Mouse (Mus musculus) urinary bladder, postnatal 10 days (tissue): ENCODE measurements at regions not wholly inside any gene's neighbourhood (a gene's known extent, or its start where the extent isn't known, plus 50 kb on each side); places are given as distances from the start of the nearest gene placed in this dataset.

Source experiments
- DNase-seq: peaks from one replicate; pipeline ENCODE4 v3.0.0; 2022; ENCODE audit warnings: low spot score

DNA sequence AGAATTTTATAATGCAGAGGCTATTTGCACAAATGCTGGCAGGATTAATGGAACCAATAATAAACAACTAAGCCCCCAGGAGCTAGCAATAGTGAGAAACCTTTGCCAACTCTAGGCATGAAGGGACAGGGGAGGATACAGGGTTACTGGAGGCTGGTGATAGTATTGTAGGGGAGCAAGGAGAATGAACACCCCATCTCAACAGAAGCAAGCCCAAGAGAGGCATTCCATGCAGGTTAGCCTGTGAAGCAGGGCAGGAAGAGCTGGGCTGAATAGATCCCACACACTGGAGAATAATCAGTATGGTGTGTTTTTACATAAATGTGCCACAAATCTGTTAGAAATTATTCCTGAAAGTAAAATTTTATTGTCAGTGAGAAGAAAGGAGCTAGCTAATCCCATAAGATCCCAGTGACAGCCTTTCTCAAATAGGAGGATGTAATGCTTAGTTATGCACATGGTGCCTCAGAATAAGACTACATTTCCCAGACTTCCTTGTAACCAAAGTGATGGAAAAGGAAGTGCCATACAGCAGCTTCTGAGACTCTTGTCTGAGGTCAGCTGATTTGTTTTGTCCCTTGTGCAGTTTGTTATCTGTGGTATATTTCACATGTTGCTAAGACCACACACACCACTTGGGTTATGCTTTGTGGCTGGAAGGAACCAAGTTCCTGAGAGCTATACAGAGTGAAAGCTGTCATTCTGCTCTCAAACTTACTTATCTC is 111.1 kb downstream of the Ccdc71l start:
- DNase-seq: no peak

DNA sequence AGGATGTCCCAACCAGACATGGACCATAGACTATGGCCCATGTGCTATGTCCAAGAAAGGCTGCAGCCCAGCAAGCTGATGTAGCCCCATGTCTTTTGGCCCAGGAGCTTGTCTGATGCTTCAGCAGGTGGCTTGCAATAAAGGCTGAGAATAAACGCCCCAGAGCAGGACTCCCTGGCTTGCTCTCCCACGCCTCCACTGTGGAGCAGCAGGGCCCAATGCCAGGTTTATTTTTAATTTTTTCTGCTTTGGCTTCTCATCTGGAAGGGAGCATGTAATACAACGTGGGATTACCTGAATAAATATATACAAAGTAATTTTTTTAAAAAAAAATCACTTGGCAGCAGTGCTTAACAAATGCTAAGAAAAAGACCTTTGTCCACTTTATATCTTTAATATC is 125.7 kb downstream of the Ccdc71l start:
- no peak for DNase-seq

DNA sequence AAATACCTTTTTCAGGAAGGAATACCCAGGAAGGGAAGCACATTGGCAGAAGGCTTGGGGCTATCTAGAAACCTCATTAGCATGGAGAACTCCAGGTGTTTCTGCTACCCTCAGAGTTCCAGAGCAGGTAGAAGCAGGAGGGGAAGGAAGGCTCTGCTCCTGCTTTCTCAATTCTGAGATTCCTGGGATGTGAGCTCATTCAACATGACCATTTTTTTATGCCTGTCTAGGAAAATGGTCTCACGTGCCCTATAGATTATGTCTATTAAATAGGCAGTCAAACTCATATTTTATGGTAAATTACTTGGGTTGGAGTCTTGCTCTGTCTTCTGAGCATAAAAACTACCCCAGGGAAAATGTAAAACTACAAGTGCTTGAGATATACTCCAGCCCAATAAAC is 130.2 kb downstream of the Ccdc71l start:
- no peak for DNase-seq

DNA sequence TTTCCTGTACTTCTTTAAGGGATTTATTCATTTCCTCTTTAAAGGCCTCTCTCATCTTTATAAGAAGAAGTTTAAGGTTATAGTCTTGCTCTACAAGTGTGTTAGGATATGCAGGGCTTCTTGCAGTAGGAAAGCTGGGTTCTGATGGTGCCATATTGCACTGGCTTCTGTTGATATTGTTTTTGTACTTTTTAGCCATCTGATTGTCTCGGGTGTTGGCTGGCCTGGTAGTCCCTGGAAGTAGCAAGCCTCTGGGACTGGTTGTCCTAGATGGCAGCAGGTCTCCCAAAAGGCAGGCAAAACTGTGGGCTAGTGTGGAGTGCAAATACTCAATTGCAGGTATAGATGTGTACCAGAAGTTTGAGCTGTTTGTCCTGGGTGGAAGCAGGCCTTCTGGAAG is 147.1 kb downstream of the Ccdc71l start:
- DNase-seq: no peak

DNA sequence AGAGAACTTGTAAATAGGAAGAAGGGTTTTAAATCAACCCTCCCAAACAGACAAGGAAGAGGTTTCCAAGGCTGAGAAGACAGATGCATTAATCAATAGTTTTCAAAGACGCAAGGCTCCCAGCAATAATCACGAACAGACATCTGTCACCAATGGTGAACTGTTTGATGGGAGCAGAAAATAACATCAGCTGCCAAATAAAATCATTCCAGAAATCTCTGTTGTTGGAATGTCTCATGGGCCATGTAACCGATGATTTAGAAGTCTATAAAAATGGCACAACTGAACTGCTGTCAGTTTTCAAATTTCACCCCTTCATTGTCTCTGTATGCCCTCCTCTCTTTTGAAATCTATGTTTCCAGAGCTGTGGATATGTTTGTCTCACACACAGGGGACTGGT is 152.7 kb downstream of the Ccdc71l start:
- no peak for DNase-seq

DNA sequence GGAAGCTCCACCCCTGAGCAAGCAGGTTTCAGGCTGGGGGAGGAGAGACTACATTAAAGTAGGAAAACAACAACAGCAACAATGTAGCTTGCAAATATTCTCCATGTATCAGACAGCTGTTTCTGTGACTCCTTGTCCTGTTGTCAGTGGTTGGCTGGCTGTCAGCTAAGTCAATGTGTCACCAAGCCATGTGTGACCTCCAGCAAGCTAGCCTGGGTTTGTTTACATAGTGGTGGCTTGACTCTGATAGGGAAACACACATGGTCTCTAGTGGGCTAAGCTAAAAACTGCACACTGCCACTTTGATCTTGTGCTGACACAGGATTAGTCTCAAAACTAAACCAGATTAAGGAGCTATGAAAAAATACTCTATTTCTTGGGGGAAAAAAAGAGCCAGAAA is 155.1 kb downstream of the Ccdc71l start:
- no peak for DNase-seq

DNA sequence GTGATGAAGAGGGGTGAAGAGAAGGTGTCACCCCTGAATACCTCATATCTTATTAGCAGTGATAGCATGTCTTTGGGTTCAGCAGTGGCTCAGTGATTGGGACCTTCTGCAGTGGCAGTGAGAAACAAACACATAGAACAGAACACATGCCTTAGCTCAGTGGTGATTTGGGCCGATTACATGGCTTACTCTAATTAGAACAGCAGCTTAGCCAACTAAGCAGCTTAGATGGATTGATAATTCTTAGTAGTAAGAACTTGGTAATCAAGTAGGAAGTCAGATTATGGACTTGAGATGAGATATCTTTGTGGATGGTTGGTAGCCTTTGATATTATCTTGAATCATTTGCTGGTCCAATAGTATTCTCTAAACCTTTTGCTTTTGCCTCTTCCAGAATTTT is 167.0 kb downstream of the Ccdc71l start:
- no peak for DNase-seq

DNA sequence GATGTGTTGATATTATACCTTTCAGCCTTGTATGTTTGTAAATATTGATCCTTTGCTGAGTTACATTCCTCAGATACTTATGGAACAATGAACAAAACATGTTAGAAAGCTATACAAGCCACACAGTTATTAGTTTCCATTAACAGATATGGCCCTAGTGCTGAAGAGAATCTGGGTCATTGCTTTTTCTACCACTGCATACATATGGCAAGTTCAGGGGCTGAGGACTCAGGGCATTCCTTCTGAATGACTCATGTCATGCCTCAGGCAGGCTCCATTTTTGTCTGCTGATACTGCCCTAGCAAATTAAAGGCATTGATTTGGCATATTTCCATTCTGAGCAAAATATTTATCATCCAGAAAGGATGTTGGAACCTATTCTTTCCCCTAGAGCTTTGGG is 167.9 kb downstream of the Ccdc71l start:
- DNase-seq: no peak

DNA sequence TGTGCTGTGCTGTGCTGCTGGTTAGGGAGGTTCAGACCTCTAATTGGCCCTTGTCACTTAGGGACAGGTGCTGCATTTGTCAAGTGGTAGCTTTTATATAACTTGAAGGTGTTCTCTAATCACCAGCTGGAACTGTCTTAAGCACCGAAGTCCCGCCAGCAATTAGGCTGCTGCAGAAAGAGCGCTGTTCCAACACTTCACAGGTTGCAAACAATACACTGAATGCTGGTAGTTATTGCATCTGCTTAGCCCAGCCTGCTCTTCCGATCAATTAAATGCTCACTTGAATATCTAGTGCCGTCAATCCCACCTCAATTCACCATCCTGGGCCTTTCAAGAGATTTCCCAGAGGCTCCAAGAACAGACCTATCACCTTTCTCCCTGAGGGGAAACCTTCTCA is 175.3 kb downstream of the Ccdc71l start:
- no peak for DNase-seq

DNA sequence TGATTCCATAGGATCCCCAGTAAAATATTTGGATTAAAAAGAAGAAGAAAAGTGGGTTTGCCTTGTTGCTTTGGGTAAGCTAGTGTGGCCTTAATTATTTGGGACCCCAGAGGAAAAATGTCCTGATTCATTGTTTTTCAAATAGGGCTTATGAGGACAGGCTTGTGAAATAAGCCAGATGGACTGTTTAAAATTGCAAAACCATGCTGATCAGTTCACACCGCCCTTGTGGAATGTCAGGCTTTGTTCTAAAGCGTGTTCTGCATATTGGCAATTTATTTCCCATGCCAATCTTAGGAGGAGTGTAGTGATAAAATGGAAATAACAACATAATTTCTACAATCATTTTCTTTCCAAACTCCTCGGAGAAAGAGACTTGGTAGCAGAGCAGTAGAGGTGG is 189.3 kb downstream of the Ccdc71l start:
- no peak for DNase-seq

DNA sequence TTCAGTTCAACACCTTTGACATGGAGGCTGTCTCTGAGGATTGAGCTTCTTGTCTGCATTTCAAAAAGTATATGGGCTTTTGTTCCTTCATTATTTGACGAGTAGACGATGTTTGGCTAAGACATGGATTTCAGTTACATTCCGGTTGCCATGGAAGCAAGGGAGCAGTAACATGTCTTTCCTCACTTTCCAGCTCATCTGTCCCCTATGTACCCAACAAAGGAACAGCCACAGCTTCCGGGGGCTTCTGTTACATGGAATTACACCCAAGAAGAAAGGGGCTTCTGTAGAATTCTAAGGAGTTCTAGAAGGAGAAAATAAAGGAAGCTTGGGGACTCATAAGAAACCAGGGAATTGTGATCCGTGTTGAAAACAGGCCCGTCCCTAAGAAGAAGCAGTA is 202.8 kb downstream of the Ccdc71l start:
- DNase-seq: no peak

DNA sequence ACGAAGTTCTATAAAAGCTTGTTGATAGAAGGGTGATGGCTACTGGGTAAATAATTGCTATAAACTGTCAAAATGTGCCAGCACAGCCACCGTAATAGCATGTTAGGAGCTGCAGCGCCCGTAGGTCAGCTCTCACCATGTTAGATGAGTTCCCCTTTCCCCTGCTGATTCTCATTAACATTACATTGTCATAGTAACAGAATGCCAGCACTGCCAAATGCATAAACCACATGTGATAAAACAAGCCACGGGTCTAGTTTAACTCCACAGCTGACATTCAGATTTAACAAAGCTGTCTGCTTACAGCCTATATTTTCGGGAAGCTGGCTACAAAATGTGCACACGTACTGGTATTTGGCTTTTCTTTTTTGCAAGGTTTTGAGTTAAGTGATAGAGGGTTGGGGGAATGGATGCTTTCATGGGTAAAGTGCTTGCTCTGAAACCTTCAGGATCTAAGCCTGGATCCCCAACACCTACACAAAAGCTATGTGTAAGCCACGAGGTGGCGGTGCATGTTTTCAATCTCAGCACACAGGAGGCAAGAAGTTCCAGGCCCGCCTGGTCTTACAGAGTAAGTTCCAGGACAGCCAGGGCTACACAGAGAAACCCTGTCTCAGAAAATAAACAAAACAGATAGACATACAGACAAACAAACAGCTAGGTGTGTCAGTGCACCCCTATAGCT is 217.1 kb upstream of the Nampt start:
- no peak for DNase-seq

DNA sequence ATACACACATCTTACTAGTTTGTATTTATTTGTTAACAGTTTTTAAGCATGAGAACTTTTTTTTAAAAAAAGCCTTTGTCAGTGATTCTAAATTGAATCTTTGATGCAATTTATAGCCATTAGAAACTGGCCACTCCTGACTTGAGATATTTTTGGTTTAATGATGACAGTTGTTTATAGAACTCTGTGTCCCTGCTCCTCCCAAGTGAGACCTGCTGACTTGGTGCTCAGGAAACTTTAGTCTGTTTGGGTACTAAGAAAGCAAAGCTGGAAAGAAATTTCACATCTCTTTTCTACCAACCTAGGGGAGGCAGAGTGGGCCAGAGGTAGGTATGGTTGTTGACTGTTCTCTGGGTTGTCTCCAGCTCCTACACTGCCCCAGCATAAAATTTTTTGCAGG is 214.0 kb upstream of the Nampt start:
- no peak for DNase-seq

DNA sequence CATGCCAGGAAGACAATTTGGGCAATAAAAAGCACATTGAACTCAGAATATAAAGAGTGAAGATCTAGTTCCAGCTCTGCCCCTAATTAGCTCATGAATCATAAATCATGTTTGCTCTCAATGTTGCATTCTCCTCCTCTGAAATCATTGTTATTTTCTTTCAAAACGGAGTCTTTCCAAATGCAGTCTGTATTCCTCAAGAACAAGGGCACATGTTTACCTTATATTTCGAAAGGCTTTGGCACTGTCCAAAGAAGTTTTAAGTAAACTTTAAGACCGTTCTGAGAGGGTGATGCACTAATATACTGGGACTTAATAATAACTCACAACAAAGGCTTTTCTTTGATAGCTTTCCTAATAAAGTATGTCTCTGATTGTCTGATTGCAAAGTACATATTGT is 204.3 kb upstream of the Nampt start:
- no peak for DNase-seq

DNA sequence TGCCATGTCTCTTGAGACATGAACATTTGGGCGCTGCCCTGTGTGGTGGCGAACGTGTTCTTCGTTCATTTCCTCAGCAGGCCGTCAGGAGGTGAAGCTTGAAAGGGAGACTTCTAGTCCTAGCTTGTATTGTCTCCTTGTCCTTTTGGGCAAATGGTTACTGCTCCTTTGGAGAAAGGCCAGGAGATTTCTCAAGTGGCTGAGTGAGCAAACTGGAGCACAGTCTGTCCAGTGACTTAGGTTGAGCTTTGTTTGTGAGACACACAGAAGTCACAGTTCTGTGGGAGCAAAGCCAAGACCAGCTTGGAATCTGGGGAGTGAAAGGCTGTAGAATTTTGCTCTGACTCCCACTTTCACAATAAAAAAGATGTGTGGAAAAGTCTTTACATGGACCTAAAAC is 203.3 kb upstream of the Nampt start:
- no peak for DNase-seq

DNA sequence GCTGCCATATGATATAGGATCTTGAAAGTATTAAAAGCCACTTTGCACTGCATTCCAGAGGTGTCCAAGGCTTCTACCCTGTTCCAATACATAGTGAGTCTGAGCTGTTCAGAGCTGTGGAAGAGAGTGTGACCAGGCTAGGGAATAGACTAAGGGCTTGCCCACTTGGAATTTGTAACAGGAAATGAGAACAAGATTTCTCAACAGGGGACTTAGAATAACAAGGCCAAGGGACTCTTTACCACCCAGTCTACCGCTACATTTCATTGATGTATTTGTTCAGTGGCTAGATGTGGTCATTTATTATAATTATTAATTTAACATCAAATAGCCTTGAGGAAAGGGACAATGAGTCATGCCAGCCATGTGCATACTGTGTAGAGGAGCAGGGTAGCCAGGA is 202.3 kb upstream of the Nampt start:
- DNase-seq: no peak

DNA sequence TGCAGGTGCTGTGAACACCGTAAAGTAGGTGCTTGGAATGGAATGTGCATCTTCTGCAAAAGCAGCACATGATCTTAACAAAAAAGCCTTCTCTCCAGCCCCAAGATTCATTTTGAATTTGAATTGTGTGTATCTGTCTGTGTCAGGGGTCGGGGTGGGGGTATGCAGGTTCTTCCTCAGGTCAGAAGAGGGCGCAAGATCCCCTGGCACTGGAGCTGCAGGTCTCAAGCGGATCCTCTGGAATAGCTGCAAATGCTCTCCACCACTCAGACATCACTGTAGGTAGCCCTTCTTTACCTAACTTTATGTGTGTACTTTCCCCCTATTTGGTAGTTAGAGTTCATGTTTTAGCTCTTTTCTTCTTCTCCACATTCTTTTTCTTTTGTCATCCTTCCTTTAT is 199.5 kb upstream of the Nampt start:
- no peak for DNase-seq

DNA sequence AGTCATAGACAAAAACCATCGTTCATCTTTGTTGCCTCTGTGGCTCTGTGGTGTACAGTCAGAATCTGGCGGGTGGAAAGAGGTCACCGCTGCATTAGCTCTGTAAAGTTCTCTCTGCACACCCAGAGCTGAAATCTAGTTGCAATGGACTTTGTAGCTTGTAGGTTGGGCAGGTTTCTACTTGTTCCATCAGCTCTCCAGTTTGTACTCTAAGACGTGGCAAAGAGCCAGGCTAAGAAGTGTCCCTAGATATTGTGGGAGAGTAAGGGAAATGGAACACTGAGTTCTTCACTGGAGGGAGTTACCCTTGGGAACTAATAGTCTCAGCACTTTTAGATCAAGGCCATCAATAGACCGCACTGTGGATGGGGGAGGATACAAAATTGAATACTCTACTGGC is 197.6 kb upstream of the Nampt start:
- DNase-seq: no peak

DNA sequence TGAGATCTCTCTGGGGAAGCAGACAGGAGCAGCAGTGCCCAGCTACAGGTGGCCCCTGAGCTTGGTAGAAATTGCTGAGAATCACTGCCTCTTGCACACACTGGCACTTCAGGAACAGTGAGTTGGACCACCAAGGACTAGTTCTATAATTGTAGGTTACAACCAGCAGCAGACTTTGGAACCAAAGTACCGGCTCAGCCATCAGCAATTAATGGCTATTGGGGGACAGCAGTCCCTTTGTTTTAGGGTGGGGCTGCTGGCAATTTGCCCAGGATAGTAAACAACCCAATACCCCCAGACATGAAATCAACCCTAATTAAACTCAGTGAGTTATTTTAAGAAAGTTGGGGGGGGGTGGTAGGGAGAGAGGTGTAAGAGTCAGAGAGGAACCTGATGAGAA is 190.8 kb upstream of the Nampt start:
- no peak for DNase-seq

DNA sequence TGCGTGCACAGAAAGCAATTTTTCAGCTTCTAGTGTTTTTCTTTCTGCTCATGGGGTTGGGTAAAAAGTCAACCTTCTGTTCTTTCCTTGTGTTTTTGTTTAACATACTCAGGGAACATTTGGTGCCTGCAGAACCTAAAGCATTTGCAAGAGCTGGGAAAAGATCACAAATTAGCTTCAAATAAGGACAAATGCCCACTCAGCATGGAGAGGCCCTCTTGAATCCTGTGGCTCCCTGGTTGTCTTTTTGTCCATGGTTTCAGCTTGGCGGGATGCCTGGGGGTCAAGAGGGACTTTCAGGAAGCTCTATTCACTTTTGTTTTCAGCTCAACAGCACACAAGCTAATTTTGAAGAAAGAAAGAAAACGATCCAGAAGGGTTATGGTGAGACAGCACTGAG is 186.4 kb upstream of the Nampt start:
- no peak for DNase-seq

DNA sequence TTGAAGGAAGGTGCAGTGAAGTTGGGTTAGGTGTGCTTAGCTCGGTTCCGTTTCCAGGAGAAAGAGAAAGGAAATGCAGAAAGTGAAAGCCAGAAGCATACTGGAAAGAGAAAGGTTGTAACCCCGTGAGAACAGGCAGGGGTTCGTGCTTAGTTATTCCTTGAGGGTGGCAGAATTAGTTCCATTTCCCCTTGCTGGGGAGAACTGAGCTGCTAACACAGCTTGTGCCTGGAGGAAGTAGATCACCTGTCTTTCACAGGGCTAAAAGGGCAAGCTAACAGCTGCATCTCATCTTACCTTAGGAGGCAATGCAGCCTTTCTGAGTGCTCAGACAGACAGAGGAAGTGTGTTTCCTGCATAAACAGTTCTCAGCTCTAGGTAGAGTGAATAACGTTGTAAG is 184.3 kb upstream of the Nampt start:
- DNase-seq: no peak

DNA sequence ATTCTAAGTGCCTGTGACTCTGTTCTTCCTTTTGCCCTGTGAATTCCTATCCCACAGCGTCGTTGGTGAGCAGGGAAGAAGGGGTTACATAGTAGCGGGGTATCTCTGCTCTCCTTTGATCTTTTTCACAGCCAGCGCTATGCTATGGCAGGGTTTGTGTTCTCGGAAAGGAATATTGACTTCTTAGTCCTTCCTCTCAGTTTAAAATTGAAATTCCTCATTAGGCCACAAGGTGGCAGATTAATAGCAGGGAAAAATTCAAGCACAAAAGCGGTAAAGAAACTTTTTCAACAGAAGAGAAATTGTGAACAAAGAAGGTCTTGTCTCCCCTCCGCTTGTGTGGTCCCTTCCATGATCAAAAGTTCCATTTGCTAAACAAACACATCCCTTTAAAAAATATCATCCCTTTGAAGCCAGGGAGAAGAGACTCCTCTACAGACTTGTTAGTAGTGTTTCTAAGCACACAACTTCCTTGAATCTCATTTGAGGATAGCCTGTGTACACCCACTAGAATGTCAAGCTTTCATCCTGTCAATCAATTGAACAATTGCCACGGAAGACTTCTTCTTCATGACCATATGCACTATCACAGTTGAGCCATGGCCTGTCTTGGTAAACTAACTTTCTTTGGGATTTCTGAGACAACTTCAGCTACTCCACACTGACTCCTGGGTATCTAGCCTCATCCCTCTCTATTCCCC is 181.8 kb upstream of the Nampt start:
- no peak for DNase-seq

DNA sequence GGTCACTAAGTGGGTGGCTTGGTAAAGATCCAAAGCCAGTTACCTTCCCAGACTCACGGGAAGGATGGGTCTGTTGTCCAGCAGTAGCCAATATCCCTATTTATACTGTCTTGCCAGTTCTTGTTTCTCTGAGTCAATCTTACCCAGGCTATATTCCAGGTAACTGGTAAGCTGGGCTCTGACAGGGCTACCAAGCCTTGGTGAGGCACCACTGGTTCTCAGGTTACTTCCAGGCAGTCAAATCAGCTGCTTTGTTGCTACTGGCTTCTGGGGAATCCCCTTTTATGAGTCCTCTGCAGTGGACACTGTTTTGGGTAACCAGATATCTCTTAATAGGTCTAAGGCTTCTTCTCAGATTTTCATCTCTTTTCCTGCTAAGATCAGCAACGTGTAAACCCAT is 178.8 kb upstream of the Nampt start:
- DNase-seq: no peak

DNA sequence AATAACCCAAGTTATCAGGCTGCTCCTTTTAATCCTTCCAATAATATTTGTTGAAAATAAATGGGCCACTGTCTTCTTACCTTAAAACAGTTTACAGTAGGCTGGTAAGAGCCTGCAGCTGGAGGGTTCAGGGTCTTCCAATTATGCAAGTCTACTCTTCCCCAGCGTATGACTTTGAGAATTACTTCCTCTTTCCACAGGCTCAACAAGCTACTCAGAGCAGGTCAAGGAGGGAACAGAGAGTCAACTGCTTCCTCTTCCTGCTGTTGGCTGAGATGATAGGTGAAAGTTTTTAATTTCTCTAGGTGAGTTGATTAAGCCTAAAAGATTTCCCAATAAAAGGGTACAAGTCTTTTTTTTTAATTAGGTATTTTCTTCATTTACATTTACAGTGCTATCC is 176.9 kb upstream of the Nampt start:
- DNase-seq: no peak
